Mouse (Mus musculus) small intestine, adult 2 months (tissue): ENCODE measurements around the gene Lexm.

Source experiments
- CTCF ChIP-seq: fragments of 200-500 bp; IDR thresholded peaks from 2 replicates; pipeline ENCODE4 v1.5.1; 2012; ENCODE audit warnings: low read depth, mild to moderate bottlenecking, control low read depth, inconsistent platforms, low read length, moderate library complexity, mixed read lengths; ENCODE audit not compliant: insufficient replicate concordance, insufficient read length; ENCODE audit errors: extremely low read depth
- POLR2A ChIP-seq: fragments of 200-500 bp; IDR thresholded peaks from 2 replicates; pipeline ENCODE4 v1.6.1; 2012; ENCODE audit warnings: low read depth, mild to moderate bottlenecking, control low read depth, inconsistent platforms, low read length, moderate library complexity

DNA sequence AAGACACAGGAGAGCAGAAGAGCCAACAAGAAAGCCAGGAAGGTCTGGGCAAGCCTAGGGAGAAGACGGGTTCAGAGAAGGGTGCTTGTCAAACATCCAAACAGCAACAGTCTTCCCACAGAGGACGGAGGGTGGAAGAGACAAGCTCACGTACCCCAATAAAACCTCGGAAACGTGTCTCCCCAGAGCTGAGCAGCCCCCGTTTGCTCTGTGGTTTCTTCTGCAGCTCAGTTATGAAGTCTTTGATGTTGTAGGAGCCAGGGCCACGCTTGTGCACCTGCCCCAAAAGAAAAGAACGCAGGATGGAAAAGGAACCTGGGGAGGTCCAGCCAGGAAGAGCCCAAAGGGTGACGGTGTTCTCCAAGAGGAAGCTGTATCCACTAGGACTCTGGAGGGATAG, 2.2 kb downstream of the Lexm start:
- TF ChIP-seq CTCF (no peak), POLR2A (no peak)
